Mouse (Mus musculus) urinary bladder, postnatal 14 days (tissue): ENCODE measurements at regions not wholly inside any gene's neighbourhood (a gene's known extent, or its start where the extent isn't known, plus 50 kb on each side); places are given as distances from the start of the nearest gene placed in this dataset.

Experiments used
- DNase-seq: peaks from one replicate; pipeline ENCODE4 v3.0.0; 2021; ENCODE audit warnings: low spot score

- peak; percentile 35 for DNase-seq
These were observed 194.2 kb upstream of the Ppp2r3a start for GRCm38 (mm10) chr9:101445764-101446163.

DNA sequence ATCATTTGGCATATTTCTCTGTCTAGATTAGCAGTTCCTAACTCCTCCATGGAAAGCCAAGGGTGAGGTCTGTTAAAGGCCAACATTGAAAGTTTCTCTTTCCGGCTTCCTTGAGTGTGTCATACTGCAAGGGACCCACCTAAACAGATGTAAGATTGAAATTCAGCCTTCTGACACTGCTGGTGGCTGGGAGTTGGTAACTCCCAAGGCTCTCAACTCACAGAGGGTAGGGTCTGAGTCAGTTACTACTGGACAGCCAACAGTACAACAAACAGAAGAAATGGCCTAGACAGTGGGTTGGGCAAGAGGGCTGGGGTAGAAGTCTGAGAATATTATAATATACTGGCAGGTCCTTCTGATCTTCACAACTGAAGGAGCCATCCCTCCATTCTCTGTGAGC is 193.7 kb upstream of the Ppp2r3a start:
- DNase-seq = no peak

GRCm38 (mm10) chr9:101439856-101440255 is 188.3 kb upstream of the Ppp2r3a start:
- no peak for DNase-seq

- no peak for DNase-seq
These were observed 187.1 kb upstream of the Ppp2r3a start for GRCm38 (mm10) chr9:101438564-101439180.

DNA sequence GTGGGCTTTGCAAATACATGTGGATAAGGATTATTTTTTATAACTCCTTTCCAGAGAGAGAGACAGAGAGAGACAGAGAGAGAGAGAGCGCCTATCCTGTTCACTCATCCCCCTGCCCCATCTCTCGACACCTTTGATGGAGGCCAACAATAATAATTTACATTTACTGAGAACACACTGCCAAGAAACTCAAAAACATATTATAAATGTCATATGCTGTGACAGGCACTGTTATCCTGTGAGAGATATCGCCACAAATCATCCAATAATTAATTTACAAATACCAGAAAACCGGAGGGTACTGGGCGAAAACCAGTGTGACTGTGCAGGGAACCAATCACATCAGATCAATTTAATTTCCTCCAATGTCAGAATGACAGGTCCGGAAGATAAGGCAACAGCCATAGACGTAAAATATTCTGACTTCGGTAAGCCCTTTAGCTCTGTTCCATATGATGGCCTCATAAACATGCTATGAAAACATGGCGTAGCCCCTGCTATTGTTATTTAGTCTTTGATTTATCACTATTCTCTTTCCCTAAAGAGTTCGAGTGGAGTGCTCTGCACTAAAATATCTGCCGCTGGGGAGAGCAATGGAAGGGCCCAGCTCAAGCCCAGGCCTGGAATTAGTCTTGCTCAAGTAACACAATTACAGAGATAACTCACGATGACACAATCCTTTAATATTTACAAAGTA is 173.5 kb upstream of the Ppp2r3a start:
- DNase-seq = no peak

- DNase-seq = no peak
These were observed 171.4 kb upstream of the Ppp2r3a start for GRCm38 (mm10) chr9:101423041-101423440.

- DNase-seq = no peak
These were observed 170.4 kb upstream of the Ppp2r3a start for GRCm38 (mm10) chr9:101422006-101422405.

DNA sequence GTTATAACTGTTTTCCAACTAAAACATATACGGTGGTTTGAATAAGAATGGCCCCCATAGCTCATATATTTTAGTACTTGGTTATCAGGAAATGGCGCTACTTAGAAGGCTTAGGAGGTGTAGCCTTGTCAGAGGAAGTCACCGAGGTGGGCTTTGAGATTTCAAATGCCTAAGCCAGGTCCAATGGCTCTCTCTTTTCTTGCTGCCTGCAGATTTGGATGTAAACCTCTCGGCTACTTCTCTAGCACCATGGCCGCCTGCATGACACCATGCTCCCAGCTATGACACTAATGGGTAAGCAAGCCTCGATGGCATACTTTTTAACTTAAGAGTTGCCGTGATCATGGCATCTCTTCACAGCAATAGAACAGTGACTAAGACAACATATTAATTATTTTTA is 169.5 kb upstream of the Ppp2r3a start:
- no peak for DNase-seq

GRCm38 (mm10) chr9:101420181-101420580 is 168.6 kb upstream of the Ppp2r3a start:
- DNase-seq = no peak

DNA sequence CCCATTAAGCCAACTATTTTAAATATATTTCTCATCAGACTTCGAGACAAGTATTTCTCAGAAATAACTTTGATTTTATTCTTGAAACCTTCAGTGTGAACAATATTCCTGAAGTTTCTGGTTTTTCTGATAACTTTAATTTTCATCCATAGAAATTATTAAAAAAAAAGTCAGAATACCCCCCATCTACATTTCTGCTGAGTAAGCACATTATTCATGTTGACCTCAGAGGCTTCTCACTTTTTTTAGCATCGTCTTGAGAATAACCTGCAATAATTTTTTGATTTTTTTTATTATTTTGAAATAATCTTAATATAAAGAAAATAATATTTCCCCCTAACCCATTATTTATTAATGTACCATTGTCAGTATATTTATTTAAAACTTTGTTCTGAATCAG is 166.1 kb upstream of the Ppp2r3a start:
- DNase-seq = no peak

GRCm38 (mm10) chr9:101416321-101416720 is 164.7 kb upstream of the Ppp2r3a start:
- no peak for DNase-seq

GRCm38 (mm10) chr9:101413071-101413633 is 161.6 kb upstream of the Ppp2r3a start:
- DNase-seq = no peak

DNA sequence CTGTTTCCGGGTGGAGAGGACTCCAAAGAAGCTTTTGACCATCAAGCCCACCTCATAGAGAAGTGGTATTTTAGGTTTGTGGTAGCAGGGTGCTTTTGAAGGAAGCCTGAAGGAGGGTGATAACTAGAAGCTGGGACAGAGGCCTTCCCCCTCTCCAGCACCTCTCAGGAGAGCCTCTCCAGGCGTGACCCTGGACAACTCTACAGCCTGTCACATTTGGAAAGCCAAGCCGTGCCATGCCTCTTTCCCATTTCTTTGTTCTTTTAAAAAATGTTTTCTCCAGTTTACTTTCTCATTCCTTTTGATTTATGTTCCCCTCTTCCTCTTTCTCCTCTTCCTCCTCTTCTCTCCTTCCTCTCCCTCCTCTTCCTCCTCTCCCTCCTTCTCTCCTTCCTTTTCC is 160.4 kb upstream of the Ppp2r3a start:
- no peak for DNase-seq

GRCm38 (mm10) chr9:101411532-101411880 is 159.9 kb upstream of the Ppp2r3a start:
- no peak for DNase-seq

- DNase-seq = no peak
These were observed 159.4 kb upstream of the Ppp2r3a start for GRCm38 (mm10) chr9:101410783-101411531.

DNA sequence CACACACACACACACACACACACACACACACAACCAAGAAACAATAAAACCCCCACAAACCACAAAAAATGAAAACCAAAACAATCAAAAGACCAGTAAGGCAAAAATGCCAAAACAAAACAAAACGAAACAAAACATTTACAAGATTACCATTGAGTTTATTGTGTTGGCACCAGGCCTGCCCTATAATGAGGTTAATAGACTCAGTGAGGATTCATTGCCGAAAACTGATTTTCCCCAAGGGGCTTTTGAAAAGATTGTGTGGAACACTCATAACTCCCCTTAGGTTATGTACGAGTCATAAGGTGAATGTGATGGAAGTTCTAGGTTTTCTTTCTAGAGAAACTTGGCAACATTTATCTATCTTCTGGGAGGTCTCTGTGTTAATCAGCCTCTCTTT is 158.8 kb upstream of the Ppp2r3a start:
- DNase-seq = no peak

DNA sequence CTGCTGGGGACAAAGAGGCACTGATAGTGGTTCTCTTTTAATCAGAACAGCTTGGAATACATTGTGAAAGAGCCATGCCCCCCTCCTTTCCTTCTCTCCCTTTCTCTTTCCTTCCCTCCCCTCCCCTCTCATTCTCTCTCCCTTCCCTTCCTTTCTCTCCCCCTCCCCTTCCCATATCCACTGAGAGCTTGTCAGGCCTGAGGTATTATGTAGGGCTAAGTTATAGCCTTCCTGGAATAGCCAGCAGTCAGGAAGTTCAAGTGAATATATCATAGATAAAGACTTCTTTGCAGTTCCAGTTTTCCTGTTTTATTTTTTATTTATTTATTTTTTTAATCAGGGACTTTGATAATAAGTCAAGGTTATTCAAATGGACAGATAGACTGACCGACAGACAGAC is 156.5 kb upstream of the Ppp2r3a start:
- DNase-seq = no peak

- no peak for DNase-seq
These were observed 155.5 kb upstream of the Ppp2r3a start for GRCm38 (mm10) chr9:101407141-101407540.

- no peak for DNase-seq
These were observed 153.0 kb upstream of the Ppp2r3a start for GRCm38 (mm10) chr9:101404441-101405081.

- DNase-seq = no peak
These were observed 152.4 kb upstream of the Ppp2r3a start for GRCm38 (mm10) chr9:101404034-101404433.

DNA sequence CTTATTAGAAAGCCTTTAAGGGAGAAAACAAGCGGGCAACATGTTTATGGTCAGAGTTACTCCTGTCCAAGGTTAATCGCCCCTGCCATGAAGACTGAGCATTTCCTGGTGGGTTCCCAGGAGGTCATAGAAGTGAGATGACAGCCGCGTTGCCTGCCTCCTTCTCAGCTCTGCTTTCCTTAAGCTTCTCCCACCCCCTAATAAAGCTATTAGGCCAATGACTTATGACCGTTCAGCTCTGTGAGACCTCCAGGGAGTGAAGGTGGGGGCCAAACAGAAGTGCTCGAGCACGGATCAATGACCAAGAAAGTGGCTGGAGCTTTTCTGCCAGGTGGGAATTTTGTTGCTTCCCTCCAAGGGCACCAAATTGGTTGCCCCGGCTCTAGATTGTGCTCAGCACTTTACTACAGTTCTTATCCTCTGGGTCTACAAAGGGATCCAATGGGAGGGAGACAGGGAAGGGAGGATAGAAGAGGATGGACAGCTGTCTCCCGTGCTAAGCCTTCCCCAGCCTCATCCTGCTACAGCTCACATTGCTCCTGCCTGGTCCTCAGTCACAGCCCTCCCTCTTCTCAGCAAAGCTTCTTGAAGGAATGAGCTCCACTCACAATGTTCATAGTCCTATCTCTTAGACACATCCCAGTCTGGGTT is 151.1 kb upstream of the Ppp2r3a start:
- DNase-seq = no peak

DNA sequence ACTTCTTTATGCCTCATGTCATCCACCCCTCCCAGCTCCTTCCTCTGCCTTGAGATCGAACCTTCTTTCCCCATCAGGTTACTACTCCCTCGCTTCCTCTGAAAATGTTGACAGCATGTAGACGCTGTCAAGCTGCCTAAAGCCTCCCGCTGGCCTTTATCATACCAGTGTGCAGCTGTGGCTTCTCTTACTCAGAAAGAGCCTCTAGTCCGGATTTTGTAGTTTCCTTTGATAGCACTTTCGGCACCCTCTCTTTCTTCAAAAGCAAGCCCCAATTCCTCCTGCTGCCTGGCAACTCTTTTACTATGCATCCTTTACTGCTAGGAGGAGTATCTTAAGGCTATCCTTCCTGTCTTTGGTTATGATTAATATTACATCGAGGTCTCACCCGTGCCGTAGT is 149.8 kb upstream of the Ppp2r3a start:
- no peak for DNase-seq
